Mouse (Mus musculus) testis, adult 2 months (tissue): Measurements from ENCODE around the gene G6pc3. TPM values are rescaled to one million over a fixed set of nuclear protein-coding genes. Genes with fewer than 3 reads are reported as not detected.

Source experiments
- H3K27ac ChIP-seq: fragments of 200-500 bp; 2 replicates; pipeline ENCODE4 v1.5.1; 2012; ENCODE audit warnings: low read depth, low read length; ENCODE audit not compliant: control insufficient read depth, insufficient read depth
- H3K27me3 ChIP-seq: fragments of 200-500 bp; 2 replicates; pipeline ENCODE4 v1.6.1; 2012; ENCODE audit warnings: mild to moderate bottlenecking, low read length, moderate library complexity; ENCODE audit not compliant: control insufficient read depth, insufficient read depth
- H3K36me3 ChIP-seq: fragments of 200-500 bp; 2 replicates; pipeline ENCODE4 v1.6.1; 2012; ENCODE audit warnings: mild to moderate bottlenecking, low read length; ENCODE audit not compliant: control insufficient read depth, insufficient read depth
- H3K4me1 ChIP-seq: fragments of 200-500 bp; 2 replicates; pipeline ENCODE4 v1.6.1; 2012; ENCODE audit warnings: low read length; ENCODE audit not compliant: control insufficient read depth, insufficient read depth
- H3K4me3 ChIP-seq: fragments of 200-500 bp; 2 replicates; pipeline ENCODE4 v1.5.1; 2012; ENCODE audit warnings: low read depth, mild to moderate bottlenecking, low read length, moderate library complexity, mixed read lengths; ENCODE audit not compliant: control insufficient read depth
- CTCF ChIP-seq: fragments of 200-500 bp; IDR thresholded peaks from 2 replicates; pipeline ENCODE4 v1.5.1; 2012; ENCODE audit warnings: low read depth, mild to moderate bottlenecking, inconsistent platforms, low read length, moderate library complexity; ENCODE audit not compliant: control insufficient read depth, insufficient read depth, insufficient replicate concordance
- POLR2A ChIP-seq: fragments of 200-500 bp; IDR thresholded peaks from 2 replicates; pipeline ENCODE4 v1.6.1; 2012; ENCODE audit warnings: low read depth, mild to moderate bottlenecking, inconsistent platforms, low read length, moderate library complexity; ENCODE audit not compliant: control insufficient read depth
- polyA plus RNA-seq: library from polyadenylated mRNA; depleted of rRNA; stranded (reverse); fragments of >200 nt; gene quantifications from 2 replicates; pipeline ENCODE4 v1.2.3, GENCODE M21; 2012; rRNA removed

The G6pc3 gene
- polyA plus RNA-seq: 416 and 434 TPM in 2 replicates

DNA sequence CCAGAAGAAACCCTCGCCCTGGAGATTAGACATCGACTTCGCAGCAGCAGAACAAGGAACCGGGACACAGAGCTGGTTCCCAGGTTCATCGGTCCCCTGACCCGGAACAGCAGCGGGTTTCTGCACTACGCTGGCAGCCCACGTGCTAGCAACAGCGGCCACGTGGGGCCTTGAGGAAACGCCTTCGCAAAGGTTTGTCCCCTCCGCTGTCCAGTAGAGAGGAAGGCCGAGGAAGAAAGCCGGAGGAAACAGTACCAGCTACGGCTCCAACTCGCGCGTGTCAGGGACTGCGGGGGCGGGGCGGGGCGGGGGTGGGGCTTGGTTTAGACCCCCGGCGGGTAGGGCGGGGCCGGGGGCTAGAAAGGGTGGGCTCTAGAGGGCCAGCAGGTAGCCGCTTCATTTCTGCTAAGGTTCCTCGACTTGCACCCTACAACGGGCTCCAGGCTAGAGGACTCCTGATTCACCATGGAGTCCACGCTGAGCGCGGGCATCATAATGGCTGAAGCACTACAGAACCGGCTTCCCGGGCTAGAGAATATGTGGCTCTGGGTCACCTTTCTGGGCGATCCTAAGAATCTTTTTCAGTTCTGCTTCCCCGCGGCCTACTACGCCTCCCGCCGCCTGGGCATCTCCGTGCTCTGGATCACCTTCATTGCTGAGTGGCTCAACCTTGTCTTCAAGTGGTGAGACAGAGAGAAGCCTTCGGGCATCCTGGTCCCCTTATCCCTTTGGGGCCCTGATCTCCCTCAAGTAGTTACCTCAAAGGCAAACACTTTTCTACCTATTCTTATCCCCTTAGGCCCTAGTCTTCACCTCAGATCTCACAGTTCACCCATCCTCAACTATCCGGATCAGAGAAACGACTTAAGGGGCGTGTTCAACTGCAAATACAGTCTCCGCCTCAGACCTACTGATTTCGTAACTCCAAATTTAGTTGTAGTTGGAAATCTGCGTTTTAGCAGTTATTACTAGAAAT lies at the start of gene G6pc3:
G6pc3 (plus strand) TSS at position 160 of the 976 bp plus-strand sequence.
- H3K4me3 ChIP-seq: peak within 1 kb of the TSS; percentile 94
- TF ChIP-seq POLR2A (peak; percentile 46), CTCF (no peak)
- H3K27ac ChIP-seq: peak within 1 kb of the TSS; percentile 82
- no peaks in the 10 kb centered on the region; the same call in 1 of the 2 replicates for H3K36me3 ChIP-seq
- no peaks in the 10 kb centered on the region for H3K27me3 ChIP-seq
- H3K4me1 ChIP-seq: no peaks in the 10 kb centered on the region; the same call in 1 of the 2 replicates

- Histone ChIP-seq H3K27ac (no peak overlapping the region), H3K4me1 (peaks cover 6% of the 10 kb centered on the region), H3K4me3 (no peak overlapping the region), H3K36me3 (no peaks in the 10 kb centered on the region), H3K27me3 (no peaks in the 10 kb centered on the region)
- TF ChIP-seq CTCF (no peak; the same call in 1 of the 2 replicates), POLR2A (no peak)
Observed at GRCm38 (mm10) chr11:102140508-102140907, 48.9 kb upstream of the G6pc3 start.

DNA sequence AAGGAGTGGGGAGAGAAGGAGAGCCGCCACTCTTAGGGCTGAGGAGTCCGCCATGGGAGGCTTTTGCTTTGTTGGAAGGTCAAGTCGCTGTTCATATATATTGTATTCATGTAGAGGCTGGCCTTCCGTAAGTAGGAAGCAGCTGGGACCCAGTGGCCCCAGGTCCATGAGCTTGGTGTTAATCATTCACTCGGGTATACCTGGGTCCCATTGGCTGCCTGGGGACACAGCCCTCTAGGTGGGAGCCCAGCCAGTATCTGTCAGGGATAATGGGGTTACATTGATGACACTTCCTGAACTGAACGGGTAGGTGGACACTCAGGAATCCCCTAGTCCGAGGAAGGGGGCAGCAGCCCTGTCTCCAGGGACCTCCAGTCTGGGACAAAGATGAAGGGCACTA lies 47.1 kb upstream of the G6pc3 start:
- Histone ChIP-seq H3K27ac (no peak overlapping the region), H3K36me3 (no peaks in the 10 kb centered on the region), H3K4me3 (no peak overlapping the region), H3K27me3 (peaks cover 3% of the 10 kb centered on the region; the same call in 1 of the 2 replicates), H3K4me1 (peaks cover 19% of the 10 kb centered on the region)
- TF ChIP-seq POLR2A (no peak), CTCF (no peak)

DNA sequence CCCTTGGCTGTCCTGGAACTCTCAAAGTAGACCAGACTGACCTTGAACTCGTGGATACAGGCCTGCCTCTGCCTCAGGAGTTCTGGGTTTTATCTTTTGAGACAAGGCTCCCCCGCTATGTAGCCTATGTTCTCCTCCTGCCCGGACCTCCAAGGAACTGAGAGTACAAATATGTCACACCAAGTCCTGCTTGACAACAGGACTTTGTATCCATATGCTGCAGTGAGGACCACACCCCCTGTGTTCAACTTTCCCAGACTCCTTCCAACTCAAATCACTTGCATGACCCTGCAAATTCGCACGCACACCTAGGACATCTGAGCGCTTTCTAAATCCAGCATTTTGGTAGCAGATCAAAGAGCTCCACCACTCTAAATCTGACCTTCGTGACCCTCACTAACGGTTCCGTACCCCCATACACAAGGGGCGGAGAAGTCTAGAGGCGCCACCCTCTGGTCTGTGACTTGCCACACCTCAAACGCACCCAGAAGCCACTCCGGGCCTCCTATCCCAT lies 44.4 kb upstream of the G6pc3 start:
- peak overlapping the region; percentile 61 for H3K4me3 ChIP-seq
- H3K4me1 ChIP-seq: peaks cover 19% of the 10 kb centered on the region
- TF ChIP-seq POLR2A: no peak
- no peak for TF ChIP-seq CTCF
- no peaks in the 10 kb centered on the region for H3K36me3 ChIP-seq
- H3K27me3 ChIP-seq: peaks cover 3% of the 10 kb centered on the region
- peak overlapping the region; percentile 34; the same call in 1 of the 2 replicates for H3K27ac ChIP-seq

- H3K36me3 ChIP-seq: no peaks in the 10 kb centered on the region
- H3K4me3 ChIP-seq: peak within 1 kb of the TSS; percentile 61
- H3K27me3 ChIP-seq: peaks cover 3% of the 10 kb centered on the region
- peaks cover 19% of the 10 kb centered on the region for H3K4me1 ChIP-seq
- no peak for TF ChIP-seq CTCF
- no peak for TF ChIP-seq POLR2A
- peak within 1 kb of the TSS; percentile 34 for H3K27ac ChIP-seq
Observed at GRCm38 (mm10) chr11:102145471-102146001, 43.9 kb upstream of the G6pc3 start, which contains the start of gene Nags. TSS of gene Nags (plus strand) at chr11:102145513.

GRCm38 (mm10) chr11:102146005-102146404 lies 43.4 kb upstream of the G6pc3 start:
- Histone ChIP-seq H3K4me1 (peaks cover 19% of the 10 kb centered on the region), H3K27me3 (peaks cover 3% of the 10 kb centered on the region), H3K27ac (peak overlapping the region; percentile 34), H3K36me3 (no peaks in the 10 kb centered on the region), H3K4me3 (peak overlapping the region; percentile 61)
- TF ChIP-seq CTCF: no peak
- TF ChIP-seq POLR2A: no peak; the same call in 1 of the 2 replicates

DNA sequence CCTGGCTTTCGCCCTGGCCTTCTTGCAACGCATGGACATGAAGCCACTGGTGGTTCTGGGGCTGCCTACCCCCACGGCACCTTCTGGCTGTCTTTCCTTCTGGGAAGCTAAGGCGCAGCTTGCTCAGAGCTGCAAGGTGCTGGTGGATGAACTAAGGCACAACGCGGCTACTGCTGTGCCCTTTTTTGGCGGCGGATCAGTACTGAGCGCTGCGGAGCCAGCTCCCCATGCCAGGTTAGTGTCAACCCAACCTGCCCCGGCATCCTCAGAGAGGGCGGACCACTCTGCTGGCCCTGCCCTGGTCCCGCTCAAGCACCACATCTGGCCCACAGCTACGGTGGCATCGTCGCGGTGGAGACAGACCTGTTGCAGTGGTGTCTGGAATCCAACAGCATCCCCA lies 42.9 kb upstream of the G6pc3 start:
- Histone ChIP-seq H3K4me1 (peaks cover 19% of the 10 kb centered on the region), H3K27me3 (peaks cover 3% of the 10 kb centered on the region), H3K27ac (peak overlapping the region; percentile 23), H3K36me3 (no peaks in the 10 kb centered on the region), H3K4me3 (peak overlapping the region; percentile 61)
- TF ChIP-seq CTCF (no peak), POLR2A (no peak)
